Mouse (Mus musculus) thymus, adult 18-20 months (tissue): ENCODE data around the gene Bzw1.
A peak's percentile ranks its signal among the peaks of the same experiment; 100 is the strongest.

Experiments used
- DNase-seq, 2 experiments: peaks; one replicate each; pipeline ENCODE4 v3.0.0; 2022; ENCODE audit warnings: mixed read lengths in 2 of 2

Bzw1 gene

GRCm38 (mm10) chr1:58397731-58398130 lies 5.0 kb downstream of the Bzw1 start:
- DNase-seq, result no peak

GRCm38 (mm10) chr1:58401396-58401795 lies 8.7 kb downstream of the Bzw1 start:
- no peak for DNase-seq

- DNase-seq, result no peak
Observed at GRCm38 (mm10) chr1:58403745-58404144, 11.0 kb downstream of the Bzw1 start.

- DNase-seq, result no peak
Observed at GRCm38 (mm10) chr1:58407321-58407720, 14.6 kb downstream of the Bzw1 start.

GRCm38 (mm10) chr1:58408141-58408540 lies 15.4 kb downstream of the Bzw1 start:
- DNase-seq, result no peak

GRCm38 (mm10) chr1:58409553-58410197 lies 17.0 kb downstream of the Bzw1 start:
- no peak for DNase-seq

GRCm38 (mm10) chr1:58410198-58410588 lies 17.5 kb downstream of the Bzw1 start:
- no peak for DNase-seq

GRCm38 (mm10) chr1:58410776-58411175 lies 18.1 kb downstream of the Bzw1 start:
- DNase-seq, result no peak

GRCm38 (mm10) chr1:58415442-58415841 lies 22.7 kb downstream of the Bzw1 start:
- no peak for DNase-seq

GRCm38 (mm10) chr1:58416048-58416447 lies 23.4 kb downstream of the Bzw1 start:
- no peak for DNase-seq

GRCm38 (mm10) chr1:58420032-58420431 lies 27.3 kb downstream of the Bzw1 start:
- DNase-seq, result no peak

- no peak for DNase-seq
Observed at GRCm38 (mm10) chr1:58420961-58421360, 28.3 kb downstream of the Bzw1 start.

GRCm38 (mm10) chr1:58422879-58423278 lies 30.2 kb downstream of the Bzw1 start:
- peak in 1 of 2 experiments; percentile 35 for DNase-seq

- peak; percentile 87 to 91 for DNase-seq
Observed at GRCm38 (mm10) chr1:58423371-58424248, 30.9 kb downstream of the Bzw1 start, which contains the start of gene Clk1. Clk1 (minus strand) TSS chr1:58424066.

- DNase-seq, result no peak
Observed at GRCm38 (mm10) chr1:58424551-58424950, 31.9 kb downstream of the Bzw1 start.

- DNase-seq, result no peak
Observed at GRCm38 (mm10) chr1:58444691-58445090, 52.0 kb downstream of the Bzw1 start.

GRCm38 (mm10) chr1:58445143-58445722 lies 52.5 kb downstream of the Bzw1 start, which contains the start of the genes Nif3l1 and Ppil3:
Nif3l1 (plus strand) TSS chr1:58445151.
Ppil3 (minus strand) TSS chr1:58445486.
- DNase-seq, result peak; percentile 66 to 76

GRCm38 (mm10) chr1:58445861-58446260 lies 53.2 kb downstream of the Bzw1 start:
- no peak for DNase-seq

GRCm38 (mm10) chr1:58447766-58448165 lies 55.1 kb downstream of the Bzw1 start:
- DNase-seq, result no peak

- no peak for DNase-seq
Observed at GRCm38 (mm10) chr1:58448396-58448795, 55.7 kb downstream of the Bzw1 start.

- DNase-seq, result no peak
Observed at GRCm38 (mm10) chr1:58454316-58454715, 61.6 kb downstream of the Bzw1 start.
